Mouse (Mus musculus) thymus, postnatal 25 days (tissue): ENCODE results near the gene Clcc1.
"Not testable (repeated sequence)": the region's sequence is repeated elsewhere in the genome, so short reads cannot be mapped to it uniquely, and the experiment has no call there.

Experiments used
- DNase-seq: peaks from one replicate; pipeline ENCODE4 v3.0.0; 2022

The Clcc1 gene

GRCm38 (mm10) chr3:108653710-108654379, at the start of gene Clcc1:
Gene Clcc1 (plus strand): TSS chr3:108653913.
- DNase-seq = peak; percentile 98

- DNase-seq = no peak
Measured at GRCm38 (mm10) chr3:108608906-108609305, 44.8 kb upstream of the Clcc1 start.

GRCm38 (mm10) chr3:108634761-108635160, 19.0 kb upstream of the Clcc1 start:
- no peak for DNase-seq

DNA sequence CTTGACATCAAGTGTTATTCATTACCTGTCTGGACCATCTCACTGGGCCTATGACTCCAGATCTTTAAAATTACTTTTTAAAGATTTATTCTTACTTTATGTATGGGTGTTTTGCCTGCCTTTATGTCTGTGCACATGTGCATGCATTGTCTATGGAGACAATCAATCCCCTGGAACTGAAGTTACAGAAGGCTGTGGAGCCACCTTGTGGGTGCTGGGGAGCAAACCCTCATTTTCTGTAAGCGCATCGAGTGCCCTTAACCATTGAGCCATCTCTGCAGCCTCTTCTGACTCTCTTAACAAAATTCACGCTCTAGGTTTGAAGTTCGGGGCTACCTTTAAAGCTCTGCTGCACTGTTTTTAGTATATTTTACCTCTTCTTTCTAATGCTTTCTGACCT, 14.3 kb upstream of the Clcc1 start:
- DNase-seq = peak; percentile 9

DNA sequence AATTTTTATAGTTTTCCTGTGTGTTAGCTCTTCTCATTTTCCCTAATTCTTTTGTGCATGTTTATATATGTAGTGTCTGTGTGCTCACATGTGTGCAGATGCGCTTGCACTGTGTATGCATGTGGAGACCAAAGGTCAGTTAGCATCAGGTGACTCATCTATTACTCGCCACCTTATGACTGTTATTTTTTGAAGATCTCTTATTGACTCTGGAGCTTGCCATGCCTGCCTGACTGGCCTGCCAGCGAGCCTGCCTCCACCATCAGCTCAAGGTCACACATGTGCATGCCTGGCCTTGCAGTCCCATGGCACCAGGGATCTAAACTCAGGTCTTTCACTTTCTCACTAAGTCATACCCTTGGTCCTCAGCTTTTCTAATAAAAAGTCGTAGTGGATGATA, 12.7 kb upstream of the Clcc1 start:
- no peak for DNase-seq

- DNase-seq = no peak
Measured at GRCm38 (mm10) chr3:108644856-108645255, 8.9 kb upstream of the Clcc1 start.

DNA sequence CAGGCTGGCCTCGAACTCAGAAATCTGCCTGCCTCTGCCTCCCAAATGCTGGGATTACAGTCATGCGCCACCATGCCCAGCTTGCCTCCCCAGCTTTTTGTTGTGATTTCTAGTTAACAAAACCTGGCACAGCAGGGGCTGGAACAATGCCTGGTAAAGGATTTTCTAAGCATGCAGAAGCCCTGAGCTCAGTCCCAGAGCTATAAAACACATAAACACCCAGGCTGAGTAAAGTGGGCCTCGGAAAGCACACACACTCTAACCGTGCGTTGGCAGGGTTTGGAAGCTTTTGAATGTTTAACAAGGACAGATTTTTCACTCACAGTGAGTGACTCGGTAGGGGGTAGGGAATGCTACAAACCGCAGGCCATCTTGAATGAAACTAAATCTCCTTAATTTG, 7.7 kb upstream of the Clcc1 start:
- no peak for DNase-seq

DNA sequence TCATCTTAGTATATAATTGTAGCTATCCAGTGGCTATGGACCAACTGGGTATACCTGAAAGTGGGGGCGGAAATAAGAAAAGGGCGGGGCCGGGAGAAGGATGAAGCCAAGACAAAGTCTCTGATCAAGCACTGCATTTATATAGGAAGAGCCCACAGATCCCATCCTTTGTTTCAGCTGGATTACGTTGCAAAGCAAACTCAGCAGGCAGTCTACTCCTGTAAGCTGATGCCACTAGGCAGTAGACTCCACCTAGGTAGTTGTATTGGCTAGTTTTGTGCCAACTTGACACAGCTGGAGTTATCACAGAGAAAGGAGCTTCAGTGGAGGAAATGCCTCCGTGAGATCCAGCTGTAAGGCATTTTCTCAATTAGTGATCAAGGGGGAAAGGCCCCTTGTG, 6.0 kb upstream of the Clcc1 start:
- DNase-seq = not testable (repeated sequence)

- no peak for DNase-seq
Measured at GRCm38 (mm10) chr3:108652866-108653642, 659 bp upstream of the Clcc1 start.

GRCm38 (mm10) chr3:108654566-108654965, 853 bp downstream of the Clcc1 start:
- no peak for DNase-seq

GRCm38 (mm10) chr3:108655486-108655885, 1.8 kb downstream of the Clcc1 start:
- no peak for DNase-seq

- no peak for DNase-seq
Measured at GRCm38 (mm10) chr3:108658612-108659011, 4.9 kb downstream of the Clcc1 start.

DNA sequence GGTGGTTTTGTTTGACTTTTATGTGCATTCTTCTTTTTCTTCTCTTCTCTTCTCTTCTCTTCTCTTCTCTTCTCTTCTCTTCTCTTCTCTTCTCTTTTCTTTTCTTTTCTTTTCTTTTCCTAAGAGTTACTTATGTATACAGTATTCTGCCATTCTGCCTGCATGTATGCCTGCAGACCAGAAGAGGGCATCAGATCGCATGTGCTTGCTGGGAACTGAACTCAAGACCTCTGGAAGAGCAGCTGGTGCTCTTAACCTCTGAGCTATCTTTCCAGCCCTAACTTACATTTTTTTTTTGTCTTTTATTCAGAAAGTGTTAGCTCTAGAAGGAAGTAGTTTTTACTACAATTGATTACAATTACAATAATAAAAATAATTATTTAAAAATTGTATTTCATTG, 7.2 kb downstream of the Clcc1 start:
- DNase-seq = no peak

- no peak for DNase-seq
Measured at GRCm38 (mm10) chr3:108676616-108677015, 22.9 kb downstream of the Clcc1 start.

DNA sequence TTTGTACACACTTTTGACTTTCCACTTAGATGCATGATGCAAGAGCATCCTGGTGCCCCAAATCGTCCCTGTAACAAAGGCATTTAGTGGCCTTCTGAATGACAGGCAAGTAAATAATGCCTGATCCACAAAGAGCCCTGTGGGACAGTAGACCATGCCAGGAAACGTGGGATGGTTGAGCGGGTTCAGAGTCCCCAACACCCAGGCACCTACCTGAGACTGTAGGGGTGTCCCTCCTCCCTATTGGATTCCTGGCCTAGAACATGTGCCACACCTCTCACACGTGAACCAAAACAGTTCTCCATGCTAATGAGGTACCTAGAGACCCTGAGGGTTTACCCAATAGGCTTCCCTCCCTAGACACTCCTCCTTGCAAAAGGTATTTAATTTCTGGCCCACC, 27.3 kb downstream of the Clcc1 start:
- DNase-seq = no peak

DNA sequence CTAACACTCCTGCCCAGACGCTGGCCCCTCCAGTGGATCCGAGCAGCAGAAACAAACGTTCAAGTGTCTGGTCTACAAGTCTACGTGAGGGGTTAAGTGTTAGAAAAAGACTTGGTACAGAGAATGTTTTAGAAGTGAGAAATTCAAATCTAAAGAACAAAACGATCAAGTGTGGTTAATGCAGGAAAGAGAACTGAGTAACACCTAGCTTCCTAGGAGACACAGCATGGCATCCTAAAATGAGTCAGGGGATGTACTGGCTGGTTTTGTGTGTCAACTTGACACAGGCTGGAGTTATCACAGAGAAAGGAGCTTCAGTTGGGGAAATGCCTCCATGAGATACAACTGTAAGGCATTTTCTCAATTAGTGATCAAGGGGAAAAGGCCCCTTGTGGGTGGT, 29.9 kb downstream of the Clcc1 start:
- DNase-seq = not testable (repeated sequence)

DNA sequence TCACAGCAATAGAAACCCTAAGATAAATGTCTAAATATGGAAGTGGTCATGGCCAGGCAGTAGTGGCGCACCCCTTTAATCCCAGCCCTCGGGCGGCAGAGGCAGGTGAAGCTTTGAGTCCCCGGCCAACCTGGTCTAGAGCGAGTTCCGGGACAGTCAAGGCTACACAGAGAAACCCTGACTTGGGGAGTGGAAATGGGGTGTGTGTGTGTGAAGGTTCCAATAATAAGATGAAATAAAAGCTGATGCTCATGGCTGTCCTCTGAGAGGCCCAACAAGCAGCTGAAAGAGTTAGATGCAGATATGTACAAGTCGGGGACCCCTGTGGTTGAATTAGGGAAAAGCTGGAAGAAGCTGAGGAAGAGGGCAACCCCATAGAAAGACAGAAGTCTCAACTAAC, 32.0 kb downstream of the Clcc1 start:
- no peak for DNase-seq

GRCm38 (mm10) chr3:108689015-108689441, 35.3 kb downstream of the Clcc1 start:
- no peak for DNase-seq

- no peak for DNase-seq
Measured at GRCm38 (mm10) chr3:108689446-108689845, 35.7 kb downstream of the Clcc1 start.

DNA sequence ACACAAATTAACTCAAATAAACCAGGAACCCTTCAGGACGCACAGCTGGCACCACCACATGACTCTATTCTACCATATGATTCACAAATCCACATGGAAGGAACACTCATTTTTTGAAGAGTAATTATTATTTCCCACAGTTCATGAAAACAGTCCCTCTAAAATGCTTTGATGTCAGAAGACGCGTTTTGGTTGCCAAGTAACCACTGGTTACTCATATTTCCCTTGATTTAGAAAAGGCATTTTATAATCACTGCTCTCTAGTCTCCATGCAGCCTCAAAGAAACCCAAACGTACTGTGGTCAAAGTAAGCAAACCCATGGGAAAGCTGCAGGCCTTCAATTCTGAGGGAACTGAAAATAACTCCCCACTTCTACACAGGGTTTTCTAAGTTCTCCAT, 36.3 kb downstream of the Clcc1 start:
- no peak for DNase-seq

- DNase-seq = no peak
Measured at GRCm38 (mm10) chr3:108694321-108694720, 40.6 kb downstream of the Clcc1 start.

DNA sequence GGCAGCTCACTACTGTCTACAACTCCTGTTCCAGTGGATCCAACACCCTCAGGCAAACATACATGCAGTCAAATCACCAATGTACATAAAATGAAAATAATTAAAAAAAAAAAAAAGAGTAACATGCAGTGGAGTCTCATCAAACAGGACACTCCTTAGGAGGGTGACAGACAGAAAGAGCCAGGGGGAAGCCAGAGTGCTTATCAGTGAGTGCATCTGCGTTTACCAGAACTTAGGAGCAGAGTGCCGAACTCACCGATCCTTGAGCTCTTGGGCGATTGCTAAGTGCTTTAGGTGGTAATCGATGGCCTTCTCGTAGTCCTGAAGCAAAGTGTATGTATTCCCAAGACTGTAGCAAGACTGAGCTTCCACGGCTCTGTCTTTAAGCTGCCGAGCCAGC, 44.9 kb downstream of the Clcc1 start:
- no peak for DNase-seq

DNA sequence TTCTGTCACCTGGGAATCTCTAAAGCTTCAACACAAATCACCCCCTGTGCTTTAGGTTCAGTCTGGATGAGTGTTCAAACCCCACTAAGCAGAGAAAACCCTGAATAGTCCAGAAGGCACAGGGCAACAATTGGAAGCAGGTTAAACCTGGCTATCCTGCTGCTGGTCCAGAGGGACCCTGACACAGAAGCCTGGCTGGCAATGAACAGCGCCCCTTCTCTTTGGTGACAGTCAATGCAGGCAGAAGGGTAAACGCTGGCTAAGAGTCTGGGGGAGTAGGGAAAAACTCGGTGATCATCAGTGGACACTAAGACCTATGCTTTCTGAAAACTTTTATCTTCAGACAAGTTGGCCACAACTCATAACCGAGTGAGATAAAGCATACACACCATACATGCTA, 46.1 kb downstream of the Clcc1 start:
- no peak for DNase-seq

DNA sequence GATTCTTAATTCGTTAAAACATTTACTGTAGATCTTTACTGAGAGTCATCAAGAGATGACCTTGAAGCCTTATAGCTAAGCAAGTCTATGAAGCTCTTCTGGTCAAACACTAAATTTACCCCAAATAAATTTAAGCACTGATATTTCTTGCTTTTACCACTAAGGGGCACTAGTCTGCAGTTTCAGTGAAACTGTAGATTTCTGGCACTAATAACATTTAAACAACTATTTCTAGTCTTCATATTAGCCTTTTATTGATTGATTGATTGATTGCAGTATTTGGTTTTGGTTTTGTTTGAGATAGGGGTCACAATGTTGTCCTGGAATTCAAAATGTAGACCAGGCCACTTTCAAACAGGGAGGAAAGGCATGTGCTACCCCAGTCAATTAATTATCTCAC, 47.5 kb downstream of the Clcc1 start:
- DNase-seq = no peak

GRCm38 (mm10) chr3:108702789-108703188, 49.1 kb downstream of the Clcc1 start:
- DNase-seq = no peak
